Mouse (Mus musculus) 3T3-L1 (cell line): Measurements from ENCODE around the gene Fgf4.

Experiments used
- DNase-seq: peaks from one replicate; pipeline ENCODE4 v3.0.0-alpha.2; 2015; ENCODE audit warnings: low read depth, low spot score

The Fgf4 gene

DNA sequence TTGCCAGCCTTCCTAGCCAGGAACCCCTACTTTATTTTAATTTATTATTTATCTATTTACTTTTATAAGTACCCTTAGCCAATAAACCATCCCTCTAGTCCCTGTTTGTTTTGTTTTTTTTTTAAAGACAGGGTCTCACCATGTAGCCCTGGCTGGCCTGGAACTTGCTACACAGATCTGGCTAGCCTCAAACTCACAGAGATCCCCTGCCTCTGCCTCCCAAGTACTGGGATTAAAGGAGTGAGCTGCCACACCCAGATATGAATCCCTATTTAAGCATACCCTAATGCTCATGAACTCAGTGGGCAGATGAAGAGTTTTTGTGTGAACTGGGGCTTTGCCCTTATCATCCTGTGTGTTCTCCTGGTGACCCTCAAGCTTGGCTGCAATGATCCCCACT lies at the start of gene Fgf4:
TSS of gene Fgf4 (plus strand) at position 301 of the 400 bp plus-strand sequence.
- DNase-seq = no peak

GRCm38 (mm10) chr7:144798471-144798870 lies 48.7 kb upstream of the Fgf4 start:
- DNase-seq = peak; percentile 68

GRCm38 (mm10) chr7:144807036-144807435 lies 40.1 kb upstream of the Fgf4 start:
- DNase-seq = no peak

- DNase-seq = no peak
These were observed 39.1 kb upstream of the Fgf4 start for GRCm38 (mm10) chr7:144807976-144808577.

DNA sequence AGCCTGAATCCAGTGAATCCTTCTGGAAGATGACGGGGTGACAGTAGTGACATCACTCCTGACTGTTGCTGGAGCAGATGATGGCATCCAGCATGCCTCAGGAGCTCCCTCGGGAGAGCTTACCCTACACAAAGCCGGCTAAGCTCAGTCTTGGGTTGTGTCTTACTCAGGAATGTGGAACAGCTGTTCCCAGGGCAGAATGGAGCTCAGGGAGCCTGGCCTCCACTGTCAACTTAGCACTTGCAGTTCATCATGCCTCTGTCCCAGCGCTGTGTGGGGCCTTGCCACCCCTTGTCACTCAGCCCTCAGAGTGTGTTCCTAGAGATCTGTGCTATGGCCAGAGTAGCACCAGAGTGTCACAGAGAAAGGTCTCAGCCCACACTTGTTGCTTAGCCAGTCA lies 35.6 kb upstream of the Fgf4 start:
- DNase-seq = peak; percentile 22

DNA sequence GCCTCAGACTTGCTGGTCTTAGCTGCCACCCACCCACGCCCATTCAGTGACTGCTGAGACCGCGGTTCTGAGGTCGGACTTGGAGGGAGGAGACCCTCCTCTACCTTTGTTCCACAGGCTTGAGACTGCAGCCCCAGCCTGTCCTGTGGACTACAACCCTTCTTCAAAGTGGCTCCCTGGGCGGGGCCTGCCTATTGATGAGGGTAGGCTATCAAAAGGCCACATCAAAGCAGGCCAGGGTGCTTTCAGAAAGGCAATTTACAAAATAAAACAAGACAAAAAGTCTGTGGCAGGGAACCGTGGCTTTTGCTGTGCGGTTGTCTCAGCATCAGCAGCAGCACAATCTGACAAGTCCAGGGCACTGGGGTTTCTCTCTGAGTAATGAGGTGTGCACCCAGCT lies 25.3 kb upstream of the Fgf4 start:
- no peak for DNase-seq

DNA sequence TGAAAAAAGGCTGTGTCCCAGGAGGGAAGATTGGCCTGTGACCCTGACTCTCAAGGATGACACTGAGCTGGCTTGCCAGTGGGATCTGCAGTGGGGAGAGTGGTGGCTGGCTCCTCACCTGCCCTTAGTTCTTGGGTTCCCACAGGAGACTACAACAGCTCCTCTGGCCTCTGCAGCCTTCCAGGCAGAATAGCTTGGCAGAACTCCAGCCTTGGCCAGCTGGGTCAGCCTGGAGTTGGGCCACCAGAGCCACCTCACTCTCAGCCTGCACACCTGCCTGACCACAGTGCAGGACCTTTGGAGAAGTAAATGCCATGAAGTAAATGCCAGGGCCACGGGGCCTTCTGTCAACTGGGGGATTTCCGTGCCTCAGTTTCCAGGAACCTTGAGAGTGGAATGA lies 23.2 kb upstream of the Fgf4 start:
- DNase-seq = no peak

- DNase-seq = no peak
These were observed 18.8 kb upstream of the Fgf4 start for GRCm38 (mm10) chr7:144828369-144828768.

GRCm38 (mm10) chr7:144837891-144838488 lies 9.2 kb upstream of the Fgf4 start, which contains the start of gene Fgf3:
Gene Fgf3, plus strand, starts transcription at chr7:144838083.
- no peak for DNase-seq

DNA sequence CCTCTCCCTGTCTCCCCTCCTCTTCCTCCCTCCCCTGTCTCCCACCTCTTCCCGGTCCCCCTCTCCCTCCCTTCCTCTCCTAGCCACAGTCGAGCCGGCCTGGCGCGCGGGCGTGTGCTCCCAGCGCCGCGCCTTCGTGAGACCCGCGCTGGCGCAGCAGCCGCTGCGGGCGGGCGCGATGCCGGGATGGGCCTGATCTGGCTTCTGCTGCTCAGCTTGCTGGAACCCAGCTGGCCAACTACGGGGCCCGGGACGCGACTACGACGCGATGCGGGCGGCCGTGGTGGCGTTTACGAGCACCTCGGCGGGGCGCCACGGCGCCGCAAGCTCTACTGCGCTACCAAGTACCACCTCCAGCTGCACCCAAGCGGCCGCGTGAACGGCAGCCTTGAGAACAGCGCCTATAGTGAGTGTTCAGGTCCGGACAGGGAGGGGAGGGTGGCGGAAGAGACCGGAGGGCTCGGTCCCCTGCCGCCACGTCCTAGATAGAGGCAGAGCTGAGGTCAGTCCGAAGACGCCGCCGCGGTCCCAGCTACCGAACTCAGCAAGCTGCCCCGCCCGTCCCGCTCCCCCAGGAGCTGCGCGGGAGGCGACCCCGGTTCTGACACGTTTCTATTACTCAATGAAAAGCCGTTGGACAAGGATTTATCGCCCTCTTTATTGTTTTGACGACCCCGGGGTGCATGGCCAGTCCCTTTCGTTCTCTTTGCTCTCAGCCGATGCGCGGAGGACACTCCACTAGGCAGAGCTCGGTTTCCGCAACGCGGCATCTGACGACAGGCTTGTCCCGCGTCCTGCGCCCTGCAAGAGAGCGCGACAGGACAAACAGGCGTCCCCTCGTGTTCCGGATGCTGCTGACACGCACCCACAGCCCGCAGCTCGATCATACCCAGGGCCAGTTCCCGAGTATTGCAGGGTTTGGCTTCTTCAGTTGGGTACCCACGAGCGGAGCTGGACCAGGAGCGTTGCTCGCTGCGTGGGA lies 8.4 kb upstream of the Fgf4 start:
- DNase-seq = no peak

GRCm38 (mm10) chr7:144846158-144846557 lies 1.0 kb upstream of the Fgf4 start:
- peak; percentile 46 for DNase-seq

- no peak for DNase-seq
These were observed 4.2 kb downstream of the Fgf4 start for GRCm38 (mm10) chr7:144851321-144851720.

- DNase-seq = no peak
These were observed 7.8 kb downstream of the Fgf4 start for GRCm38 (mm10) chr7:144854966-144855365.

DNA sequence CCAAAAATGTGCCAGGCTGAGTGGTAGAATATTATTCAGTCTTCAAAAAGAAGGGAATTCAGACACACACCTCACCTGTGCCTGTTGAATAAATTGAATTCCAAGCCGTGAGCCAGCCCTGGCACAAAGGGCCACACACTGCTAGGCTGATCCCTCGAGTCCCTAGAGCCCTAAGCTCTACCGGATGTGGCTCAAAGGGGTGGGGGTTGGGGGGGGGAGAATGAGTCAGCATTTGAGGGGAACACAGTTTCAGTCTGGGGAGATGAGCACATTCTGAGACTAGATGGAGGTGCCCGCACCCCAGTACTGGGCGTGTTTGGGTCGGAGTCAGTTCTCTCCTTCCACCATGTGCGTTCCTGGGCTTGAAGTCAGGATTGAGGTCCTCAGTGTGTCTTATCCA lies 10.0 kb downstream of the Fgf4 start:
- DNase-seq = no peak

GRCm38 (mm10) chr7:144857826-144858342 lies 10.7 kb downstream of the Fgf4 start:
- no peak for DNase-seq

DNA sequence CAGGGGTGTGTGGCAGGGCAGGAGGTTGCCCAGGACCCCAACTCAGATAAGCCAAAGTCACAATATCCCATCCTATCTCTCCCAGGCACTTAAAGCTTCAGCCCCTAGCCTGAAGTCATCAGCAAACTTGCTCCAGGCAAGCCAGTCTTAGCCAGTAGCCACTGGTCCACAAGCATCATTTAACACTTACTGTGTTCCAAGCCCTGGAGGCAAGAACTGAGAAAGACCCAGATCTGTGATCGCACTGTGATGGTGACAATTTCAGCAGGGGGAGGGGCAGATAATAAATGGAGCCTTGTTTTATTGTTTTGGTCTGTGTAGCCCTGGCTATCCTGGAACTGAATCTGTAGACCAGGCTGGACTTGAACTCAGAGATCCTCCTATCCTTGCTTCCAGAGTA lies 11.5 kb downstream of the Fgf4 start:
- no peak for DNase-seq

- no peak for DNase-seq
These were observed 14.0 kb downstream of the Fgf4 start for GRCm38 (mm10) chr7:144861056-144861768.

- DNase-seq = no peak
These were observed 14.6 kb downstream of the Fgf4 start for GRCm38 (mm10) chr7:144861769-144862070.

DNA sequence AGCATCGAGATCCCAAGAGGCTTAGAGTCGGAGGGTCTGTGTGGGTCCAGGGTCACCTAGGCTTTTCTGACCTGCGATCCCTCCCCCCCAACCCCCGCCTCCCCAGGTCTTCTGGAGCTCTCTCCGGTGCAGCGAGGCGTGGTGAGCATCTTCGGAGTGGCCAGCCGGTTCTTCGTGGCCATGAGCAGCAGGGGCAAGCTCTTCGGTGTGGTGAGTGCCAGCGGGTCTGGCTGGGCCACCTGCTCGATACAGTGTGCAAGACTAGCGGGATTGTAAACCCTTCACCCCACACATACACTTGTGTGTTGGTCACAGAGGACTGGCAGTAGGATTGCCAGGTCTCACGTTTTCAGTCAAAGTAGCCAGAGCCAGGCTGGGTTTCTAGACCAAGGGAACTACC lies 15.0 kb downstream of the Fgf4 start:
- no peak for DNase-seq

GRCm38 (mm10) chr7:144862712-144863111 lies 15.5 kb downstream of the Fgf4 start:
- DNase-seq = no peak

DNA sequence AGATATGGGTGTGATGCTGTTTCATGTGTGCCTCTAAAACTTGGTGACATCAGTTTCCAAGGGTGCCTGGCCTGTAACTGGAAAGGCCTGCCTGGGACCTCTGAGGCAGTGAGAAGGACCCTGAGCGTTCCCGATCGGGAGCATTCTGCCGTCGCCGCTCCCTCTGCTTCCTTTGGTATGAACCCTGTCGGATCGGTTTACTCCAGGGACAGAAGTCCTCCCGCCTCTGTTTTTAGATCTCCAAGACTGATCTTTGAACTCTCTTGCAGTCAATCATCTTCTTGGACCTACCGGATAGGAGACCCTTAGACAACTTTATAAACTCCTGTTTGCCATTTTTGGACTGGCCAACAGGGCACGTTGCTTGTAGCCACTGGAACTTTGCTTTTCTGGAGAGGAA lies 16.0 kb downstream of the Fgf4 start:
- DNase-seq = no peak

DNA sequence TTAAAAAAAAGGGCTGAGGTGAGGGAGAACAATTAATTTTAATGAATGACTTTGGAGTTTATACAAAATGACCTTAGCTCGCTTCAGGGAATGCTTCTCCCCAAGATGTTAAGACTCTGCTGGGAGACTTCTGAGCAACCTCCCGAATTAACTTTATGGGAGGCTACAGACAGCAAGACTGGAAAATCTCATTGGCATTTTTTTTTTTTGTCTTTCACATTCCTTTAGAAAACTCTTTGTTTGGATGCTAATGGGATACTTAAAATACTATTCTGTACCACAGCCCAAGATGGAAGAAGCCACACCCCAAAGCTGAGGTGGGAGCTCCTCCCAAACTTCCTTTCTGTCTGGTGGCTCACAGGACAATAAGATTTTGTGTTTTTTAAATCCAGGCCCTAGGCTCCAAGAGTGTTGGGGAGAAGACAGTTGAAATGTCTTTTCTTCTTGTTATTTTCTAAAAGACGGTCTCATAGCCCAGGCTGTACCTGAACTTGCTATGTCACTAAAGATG lies 17.0 kb downstream of the Fgf4 start:
- DNase-seq = no peak
